Mouse (Mus musculus) midbrain, embryonic 10.5 days (tissue): Measurements from ENCODE around the gene Rnf43. TPM values are rescaled to one million over a fixed set of nuclear protein-coding genes. Genes with fewer than 3 reads are reported as not detected.

Source experiments
- DNase-seq: peaks from one replicate; pipeline ENCODE4 v3.0.0-alpha.2; 2017; ENCODE audit warnings: low spot score
- H3K27ac ChIP-seq: fragments of 300-500 bp; sonication (generic); replicated peaks from 2 replicates; pipeline ENCODE4 v1.5.1; 2016; ENCODE audit warnings: mild to moderate bottlenecking
- H3K27me3 ChIP-seq: fragments of 300-500 bp; sonication (generic); 2 replicates; pipeline ENCODE4 v1.6.1; 2016; ENCODE audit warnings: low read depth, mild to moderate bottlenecking; ENCODE audit not compliant: poor library complexity, severe bottlenecking
- H3K36me3 ChIP-seq: fragments of 300-500 bp; sonication (generic); 2 replicates; pipeline ENCODE4 v1.6.1; 2016; ENCODE audit warnings: mild to moderate bottlenecking, moderate library complexity
- H3K4me1 ChIP-seq: fragments of 300-500 bp; sonication (generic); 2 replicates; pipeline ENCODE4 v1.6.1; 2016
- H3K4me3 ChIP-seq: fragments of 300-500 bp; sonication (generic); 2 replicates; pipeline ENCODE4 v1.5.1; 2016; ENCODE audit warnings: mild to moderate bottlenecking, moderate library complexity
- H3K9me3 ChIP-seq: fragments of 300-500 bp; sonication (generic); replicated peaks from 2 replicates; pipeline ENCODE4 v1.6.1; 2016; ENCODE audit warnings: mild to moderate bottlenecking
- WGBS: fragments of 180-500 bp; shearing (Covaris S2); methylation state at CpG from one replicate; pipeline ENCODE4 v1.1.7; 2016; 5-methylcytosine and 5-hydroxymethylcytosine counted together
- polyA plus RNA-seq: library from polyadenylated mRNA; unstranded; fragments of >200 nt; fragmentation: Nextera tagmentation; extraction: Ambion mirVana; gene quantifications from 2 replicates; pipeline ENCODE4 v1.2.1, GENCODE M21; 2016

Gene Rnf43
- polyA plus RNA-seq, 1 experiment from 2014 or later, result 0.95 TPM

DNA sequence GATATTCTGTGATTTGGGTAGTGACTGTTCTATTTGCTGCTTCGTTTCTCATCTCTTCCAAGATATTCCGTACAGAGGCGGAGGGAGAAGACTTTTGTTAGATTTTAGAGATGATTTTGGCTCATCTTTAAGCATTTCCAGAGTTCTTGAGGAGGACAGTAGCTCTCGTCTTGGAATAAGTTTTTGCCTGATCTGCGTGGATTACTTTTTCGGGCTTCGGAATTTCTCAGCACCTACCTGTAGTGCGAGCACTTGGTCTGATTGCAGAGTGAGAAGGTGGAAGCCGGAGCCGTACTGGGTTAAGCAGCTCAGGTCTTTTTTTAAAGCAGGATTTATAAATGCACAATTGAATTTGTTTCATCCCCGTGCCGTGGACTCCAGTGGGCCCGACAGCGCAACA lies 300 bp downstream of the Rnf43 start:
- peaks cover 7% of the 10 kb centered on the region for H3K4me1 ChIP-seq
- no peak for DNase-seq
- H3K36me3 ChIP-seq, result no peaks in the 10 kb centered on the region
- H3K9me3 ChIP-seq, result no peaks in the 10 kb centered on the region
- H3K27ac ChIP-seq, result no peak overlapping the region
- H3K27me3 ChIP-seq, result peaks cover 26% of the 10 kb centered on the region
- 17% methylated on average over 14 of the region's 14 CpGs for WGBS
- peak overlapping the region; percentile 52 for H3K4me3 ChIP-seq

DNA sequence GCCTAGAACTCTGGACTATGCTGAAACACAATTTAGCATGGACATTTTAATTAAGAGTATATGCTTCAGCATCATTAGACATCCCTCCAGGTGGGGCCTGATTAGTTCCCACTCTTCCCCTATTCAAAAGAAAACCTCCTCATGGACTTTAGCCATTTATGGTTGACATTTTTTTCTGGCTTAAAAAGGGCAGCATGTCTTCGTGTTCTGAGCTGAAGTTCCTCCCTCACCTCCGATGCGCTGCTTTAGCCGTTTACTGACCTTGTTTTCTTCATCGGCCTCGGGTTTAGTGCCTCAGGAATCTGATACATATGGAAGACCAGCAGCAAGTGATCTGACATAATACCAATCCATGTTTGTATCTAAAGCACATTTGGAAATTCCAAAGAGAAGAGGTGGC lies 1.4 kb downstream of the Rnf43 start:
- WGBS, result 86% methylated on average over 6 of the region's 6 CpGs
- H3K9me3 ChIP-seq, result no peaks in the 10 kb centered on the region
- peaks cover 26% of the 10 kb centered on the region for H3K27me3 ChIP-seq
- no peak overlapping the region for H3K27ac ChIP-seq
- peaks cover 7% of the 10 kb centered on the region for H3K4me1 ChIP-seq
- H3K36me3 ChIP-seq, result no peaks in the 10 kb centered on the region
- no peak for DNase-seq
- H3K4me3 ChIP-seq, result no peak overlapping the region

DNA sequence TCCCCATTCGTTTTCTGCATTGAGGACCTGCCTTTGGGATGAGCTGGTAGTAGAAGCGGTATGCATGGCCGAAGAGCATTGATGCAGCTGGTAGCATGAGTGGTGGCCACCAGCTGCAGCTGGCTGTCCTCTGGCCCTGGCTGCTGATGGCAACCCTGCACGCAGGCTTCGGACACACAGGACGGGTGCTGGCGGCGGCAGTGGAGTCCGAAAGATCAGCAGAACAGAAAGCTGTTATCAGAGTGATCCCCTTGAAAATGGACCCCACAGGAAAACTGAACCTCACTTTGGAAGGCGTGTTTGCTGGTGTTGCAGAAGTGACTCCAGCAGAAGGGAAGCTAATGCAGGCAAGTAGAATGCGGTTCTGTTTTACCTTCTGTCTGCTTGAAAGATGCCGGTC lies 2.0 kb downstream of the Rnf43 start:
- Histone ChIP-seq H3K27ac (no peak overlapping the region), H3K4me1 (peaks cover 7% of the 10 kb centered on the region), H3K27me3 (peaks cover 26% of the 10 kb centered on the region), H3K36me3 (no peaks in the 10 kb centered on the region), H3K4me3 (no peak overlapping the region), H3K9me3 (no peaks in the 10 kb centered on the region)
- DNase-seq, result no peak
- WGBS, result 81% methylated on average over 12 of the region's 12 CpGs

DNA sequence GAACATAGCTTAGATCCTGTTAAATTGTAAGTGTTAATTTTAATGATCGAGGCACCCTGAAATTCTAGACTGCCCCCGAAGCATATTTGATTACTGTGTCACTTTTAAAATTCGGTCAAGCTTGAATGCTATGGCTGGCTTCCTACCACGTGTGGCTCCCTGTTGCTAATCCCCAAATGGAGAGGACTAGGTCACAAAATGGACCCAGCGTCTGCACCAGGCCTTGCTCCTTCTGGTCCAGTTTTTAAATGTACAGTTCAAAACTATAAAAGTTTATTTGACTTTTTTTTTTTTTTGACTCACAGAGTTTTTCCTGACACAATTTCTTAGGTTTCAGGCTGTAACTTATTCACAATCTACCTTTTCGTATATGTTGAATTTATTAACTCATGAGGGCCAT lies 2.7 kb downstream of the Rnf43 start:
- no peak for DNase-seq
- H3K9me3 ChIP-seq, result no peaks in the 10 kb centered on the region
- H3K27me3 ChIP-seq, result peaks cover 26% of the 10 kb centered on the region
- H3K27ac ChIP-seq, result no peak overlapping the region
- peaks cover 7% of the 10 kb centered on the region for H3K4me1 ChIP-seq
- H3K36me3 ChIP-seq, result no peaks in the 10 kb centered on the region
- no peak overlapping the region for H3K4me3 ChIP-seq
- WGBS, result 75% methylated on average over 6 of the region's 6 CpGs

DNA sequence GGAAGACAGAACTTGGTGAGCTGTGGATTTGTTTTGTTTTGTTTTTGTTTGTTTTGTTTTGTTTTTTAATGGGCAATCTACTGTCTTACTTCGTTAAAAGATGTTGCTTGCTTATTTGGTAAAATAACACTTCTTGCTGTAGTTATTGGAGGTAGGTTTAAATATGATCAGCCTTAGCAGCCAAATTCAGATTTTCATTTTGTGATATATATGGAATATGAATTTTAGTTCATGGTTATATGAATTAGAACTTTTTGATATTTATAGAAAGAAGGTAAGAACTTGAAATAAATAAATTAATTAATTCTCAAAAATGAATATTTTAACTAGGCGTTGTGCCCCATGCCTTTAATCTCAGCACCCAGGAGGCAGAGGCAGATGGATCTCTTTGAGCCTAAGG lies 3.1 kb downstream of the Rnf43 start:
- H3K27me3 ChIP-seq, result peaks cover 26% of the 10 kb centered on the region
- peaks cover 7% of the 10 kb centered on the region for H3K4me1 ChIP-seq
- no peak overlapping the region for H3K4me3 ChIP-seq
- no peak overlapping the region for H3K27ac ChIP-seq
- 84% methylated on average over 2 of the region's 2 CpGs for WGBS
- DNase-seq, result no peak
- no peaks in the 10 kb centered on the region for H3K9me3 ChIP-seq
- H3K36me3 ChIP-seq, result no peaks in the 10 kb centered on the region

DNA sequence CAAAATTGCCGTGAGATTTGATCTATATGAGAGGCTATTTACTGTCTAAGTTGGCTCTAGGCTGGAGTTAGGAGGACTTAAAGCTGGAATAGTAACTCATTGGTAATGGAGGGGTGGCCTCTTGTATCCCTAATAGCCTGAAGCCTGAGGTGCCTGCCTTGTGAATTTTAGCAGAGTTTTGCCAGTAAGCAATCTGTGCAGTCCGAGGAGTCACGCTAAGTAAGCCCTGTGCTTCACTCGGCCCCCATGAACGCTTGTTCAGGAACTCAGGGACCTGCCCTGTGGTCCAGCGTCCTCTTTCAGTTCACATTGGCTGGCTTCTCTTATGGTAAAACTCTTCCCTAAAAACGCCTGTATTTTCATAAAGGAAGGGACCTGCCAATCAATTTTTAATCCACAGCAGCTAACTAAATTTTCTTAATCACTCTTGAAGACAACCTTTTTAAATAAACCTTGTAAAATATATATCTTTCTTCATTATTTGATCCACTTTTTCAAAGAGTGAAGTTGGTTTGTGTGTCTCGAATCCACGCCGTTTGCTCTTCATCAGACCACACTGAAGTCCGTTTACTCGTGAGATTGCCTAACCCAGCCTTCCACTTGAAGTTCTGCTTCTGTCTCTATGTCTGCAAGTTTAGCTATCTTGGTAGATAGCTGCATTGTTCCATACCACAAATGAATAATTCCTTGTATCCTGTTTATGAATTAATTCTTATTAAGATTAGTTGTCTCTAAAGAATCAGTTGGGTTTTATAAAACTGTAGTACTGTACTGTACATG lies 3.9 kb downstream of the Rnf43 start:
- Histone ChIP-seq H3K27me3 (peaks cover 26% of the 10 kb centered on the region), H3K9me3 (no peaks in the 10 kb centered on the region), H3K4me1 (peaks cover 7% of the 10 kb centered on the region), H3K36me3 (no peaks in the 10 kb centered on the region), H3K27ac (no peak overlapping the region), H3K4me3 (no peak overlapping the region)
- DNase-seq, result no peak
- 86% methylated on average over 12 of the region's 12 CpGs for WGBS

DNA sequence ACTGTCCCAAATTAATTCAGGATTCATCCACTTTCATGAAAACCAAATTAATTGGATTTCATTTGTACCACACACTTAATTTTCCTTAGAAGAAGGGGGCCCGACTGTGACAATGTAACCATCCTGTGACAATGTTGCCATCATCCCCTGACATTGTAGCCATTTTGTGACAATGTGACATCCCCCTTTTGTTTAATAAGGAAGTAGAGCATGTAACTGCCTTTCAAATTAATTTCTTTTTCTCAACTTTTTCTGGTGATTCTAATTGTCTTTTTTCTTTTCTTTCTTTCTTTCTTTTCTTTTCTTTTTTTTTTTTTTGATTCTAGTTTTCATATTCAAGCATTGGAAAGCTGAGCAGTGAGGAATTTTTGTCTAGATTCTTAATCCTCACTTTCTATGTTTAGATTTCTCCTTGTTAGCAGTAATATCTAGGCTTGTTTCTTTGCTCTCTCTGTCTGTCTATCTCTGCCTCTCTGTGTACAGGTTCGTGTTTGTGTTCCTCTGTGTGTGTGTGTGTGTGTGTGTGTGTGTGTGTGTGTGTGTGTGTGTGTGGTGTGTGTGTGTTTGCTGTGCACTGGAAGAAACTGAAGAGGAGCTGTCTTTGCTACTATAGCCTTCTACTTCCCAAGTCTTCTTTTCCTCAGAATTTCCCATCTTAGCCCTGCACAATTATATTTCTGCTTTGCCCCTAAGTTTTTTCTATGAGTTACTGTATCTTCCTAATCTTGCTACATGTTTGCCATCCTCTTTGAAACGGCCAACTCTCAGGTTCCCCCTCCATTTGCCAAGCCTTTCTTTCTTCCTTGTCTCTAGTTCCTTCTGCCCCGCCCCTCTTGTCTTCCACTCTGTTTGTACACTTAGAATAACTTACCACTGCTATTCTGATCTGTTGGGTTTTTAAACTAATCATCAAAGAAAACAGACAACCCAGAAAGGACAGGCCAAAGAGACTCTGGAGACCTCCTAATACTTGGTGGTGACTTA lies 4.9 kb downstream of the Rnf43 start:
- no peak overlapping the region for H3K4me3 ChIP-seq
- H3K27ac ChIP-seq, result no peak overlapping the region
- H3K4me1 ChIP-seq, result peaks cover 6% of the 10 kb centered on the region
- DNase-seq, result no peak
- no peaks in the 10 kb centered on the region for H3K36me3 ChIP-seq
- peaks cover 23% of the 10 kb centered on the region for H3K27me3 ChIP-seq
- 77% methylated on average over 4 of the region's 4 CpGs for WGBS
- no peaks in the 10 kb centered on the region for H3K9me3 ChIP-seq

DNA sequence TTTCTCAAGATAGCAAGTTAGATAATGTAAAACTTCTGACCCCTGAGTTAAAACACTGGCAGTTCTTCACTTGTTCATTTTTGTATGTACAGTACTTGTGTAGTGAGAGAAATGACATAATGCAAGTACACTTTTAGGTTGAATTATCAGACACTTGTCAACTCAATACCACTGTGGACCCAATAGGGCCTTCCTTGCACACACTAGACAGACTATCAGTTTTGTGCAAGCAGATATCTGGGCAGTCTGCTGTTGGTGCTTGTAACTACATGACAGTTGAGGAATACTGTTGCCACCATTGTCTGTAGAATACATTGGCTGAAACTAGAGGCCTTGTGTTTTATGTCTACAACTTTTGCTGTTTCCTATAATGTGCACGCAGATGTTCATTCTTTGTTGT lies 10.8 kb downstream of the Rnf43 start:
- WGBS, result 95% methylated on average over 1 of the region's 1 CpGs
- Histone ChIP-seq H3K36me3 (no peaks in the 10 kb centered on the region), H3K9me3 (no peaks in the 10 kb centered on the region)

DNA sequence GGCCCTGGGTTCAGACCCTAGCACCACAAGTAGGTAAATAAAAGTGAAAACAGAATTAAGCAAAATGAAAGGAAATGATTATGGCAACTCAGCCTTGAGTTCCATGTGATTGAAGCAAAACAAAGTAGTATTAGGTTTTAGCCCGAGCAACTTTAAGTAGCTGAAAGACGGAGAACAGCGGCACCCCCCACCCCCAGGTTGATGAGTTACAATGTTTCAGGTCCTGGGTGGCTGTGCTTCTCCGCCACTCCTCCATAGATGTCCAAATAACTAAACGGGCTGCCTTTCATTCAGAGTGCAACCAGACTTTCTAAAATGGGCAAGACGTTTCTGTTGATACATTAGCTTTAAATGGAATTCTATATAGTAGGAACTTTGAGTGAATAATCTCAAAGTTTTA lies 13.1 kb downstream of the Rnf43 start:
- no peak overlapping the region for H3K4me3 ChIP-seq
- H3K27me3 ChIP-seq, result no peaks in the 10 kb centered on the region
- H3K4me1 ChIP-seq, result 0 out of 2 replicates have a peak, but pooled peaks cover 4% of the 10 kb centered on the region
- H3K36me3 ChIP-seq, result no peaks in the 10 kb centered on the region
- 91% methylated on average over 6 of the region's 6 CpGs for WGBS
- H3K9me3 ChIP-seq, result no peaks in the 10 kb centered on the region
- no peak for DNase-seq
- no peak overlapping the region for H3K27ac ChIP-seq

More for the DNA sequence above, 10.8 kb downstream of the Rnf43 start:
- H3K27ac ChIP-seq, result no peak overlapping the region
- 0 out of 2 replicates have a peak, but pooled peaks cover 4% of the 10 kb centered on the region for H3K4me1 ChIP-seq
- no peak for DNase-seq
- H3K27me3 ChIP-seq, result no peaks in the 10 kb centered on the region
- no peak overlapping the region for H3K4me3 ChIP-seq

DNA sequence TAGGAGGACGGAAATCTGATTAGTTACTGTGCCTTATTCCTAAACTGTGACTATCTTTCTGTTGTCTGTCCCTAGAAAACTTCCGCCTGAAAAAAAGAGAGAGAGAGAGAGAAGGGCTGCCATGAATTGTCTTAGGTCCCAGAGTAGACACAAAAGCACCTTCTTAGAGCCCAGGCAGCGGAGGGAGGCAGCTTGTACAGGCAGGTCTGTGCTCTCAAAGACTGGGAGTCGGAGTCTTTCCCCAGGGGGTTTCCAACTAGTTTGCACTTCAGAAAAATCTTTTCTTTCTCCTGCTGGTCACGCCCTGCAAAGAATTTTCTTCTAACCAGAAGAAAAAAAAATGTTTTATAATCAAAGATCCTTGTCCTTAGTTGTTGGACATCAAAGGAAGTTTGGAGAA lies 15.2 kb downstream of the Rnf43 start:
- Histone ChIP-seq H3K4me1 (0 out of 2 replicates have a peak, but pooled peaks cover 4% of the 10 kb centered on the region), H3K27ac (no peak overlapping the region), H3K9me3 (no peaks in the 10 kb centered on the region), H3K36me3 (no peaks in the 10 kb centered on the region), H3K4me3 (no peak overlapping the region), H3K27me3 (no peaks in the 10 kb centered on the region)
- 49% methylated on average over 5 of the region's 5 CpGs for WGBS
- no peak for DNase-seq

DNA sequence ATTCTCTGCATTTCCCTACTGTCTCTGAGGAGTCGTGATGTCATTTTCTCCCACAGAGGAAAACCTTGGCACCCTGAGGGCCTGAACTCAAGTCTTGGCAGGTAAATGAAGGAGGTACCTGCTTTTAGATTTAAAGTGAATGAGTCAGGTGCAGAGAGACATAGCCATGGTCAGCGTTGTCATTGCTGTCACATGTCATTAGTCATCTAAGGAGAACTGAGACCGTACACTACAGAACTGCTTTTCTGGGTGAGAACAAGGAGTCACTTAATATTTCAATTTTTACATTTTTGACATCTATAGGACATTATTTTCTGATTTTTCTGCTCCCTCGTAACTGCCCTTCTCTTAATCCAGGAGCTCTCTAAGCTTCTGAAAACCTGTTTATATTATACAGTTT lies 16.0 kb downstream of the Rnf43 start:
- Histone ChIP-seq H3K4me1 (peaks cover 10% of the 10 kb centered on the region; the same call in 1 of the 2 replicates), H3K27me3 (no peaks in the 10 kb centered on the region), H3K36me3 (no peaks in the 10 kb centered on the region), H3K27ac (no peak overlapping the region), H3K9me3 (no peaks in the 10 kb centered on the region), H3K4me3 (no peak overlapping the region)
- WGBS, result 86% methylated on average over 4 of the region's 4 CpGs
- DNase-seq, result no peak

DNA sequence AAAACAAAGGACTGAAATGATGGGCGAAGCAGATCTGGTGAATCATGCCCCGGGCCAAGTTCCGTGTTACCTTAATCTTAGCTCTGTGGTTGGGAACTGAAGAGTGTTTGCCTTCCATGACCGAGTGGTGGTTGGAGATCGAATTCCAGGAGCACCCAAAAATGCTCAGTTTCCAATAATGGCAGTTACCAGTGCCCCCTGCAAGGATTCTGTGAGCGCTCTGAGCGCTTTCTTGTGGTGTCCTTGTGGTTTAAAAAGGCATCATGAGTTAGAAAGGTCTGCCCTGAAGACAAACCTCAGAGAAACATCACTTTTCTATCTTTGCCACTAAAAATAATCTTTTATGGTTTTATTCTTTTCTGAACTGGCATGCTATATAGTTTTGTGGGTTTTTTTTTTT lies 16.5 kb downstream of the Rnf43 start:
- Histone ChIP-seq H3K36me3 (no peaks in the 10 kb centered on the region), H3K27ac (no peak overlapping the region), H3K9me3 (no peaks in the 10 kb centered on the region), H3K27me3 (no peaks in the 10 kb centered on the region), H3K4me3 (no peak overlapping the region), H3K4me1 (peaks cover 10% of the 10 kb centered on the region; the same call in 1 of the 2 replicates)
- no peak for DNase-seq
- WGBS, result 92% methylated on average over 7 of the region's 7 CpGs

DNA sequence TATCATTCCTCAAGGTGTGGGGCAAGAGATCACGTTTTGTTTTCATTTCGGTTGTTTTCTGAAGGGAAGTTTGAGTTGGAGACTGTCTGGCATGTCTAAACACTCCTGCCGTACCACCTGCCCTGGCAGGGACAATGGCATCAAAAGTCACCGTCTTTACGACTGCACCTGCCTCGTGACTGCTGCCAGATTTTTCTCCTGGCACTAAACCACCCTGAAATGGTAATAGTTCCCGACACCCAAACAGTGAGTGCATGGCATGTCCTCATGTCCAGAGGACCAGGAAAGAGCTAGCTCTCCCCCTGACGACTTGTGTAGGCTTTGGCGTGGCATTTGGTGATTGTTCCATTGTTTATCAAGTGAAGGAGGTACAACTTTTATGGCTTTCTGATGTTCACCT lies 18.3 kb downstream of the Rnf43 start:
- Histone ChIP-seq H3K9me3 (no peaks in the 10 kb centered on the region), H3K27ac (no peak overlapping the region), H3K36me3 (no peaks in the 10 kb centered on the region), H3K27me3 (no peaks in the 10 kb centered on the region), H3K4me1 (peaks cover 10% of the 10 kb centered on the region; the same call in 1 of the 2 replicates), H3K4me3 (no peak overlapping the region)
- no peak for DNase-seq
- 89% methylated on average over 9 of the region's 9 CpGs for WGBS
